Mouse (Mus musculus): ENCODE data around the gene Lmod1.

Gene Lmod1

DNA sequence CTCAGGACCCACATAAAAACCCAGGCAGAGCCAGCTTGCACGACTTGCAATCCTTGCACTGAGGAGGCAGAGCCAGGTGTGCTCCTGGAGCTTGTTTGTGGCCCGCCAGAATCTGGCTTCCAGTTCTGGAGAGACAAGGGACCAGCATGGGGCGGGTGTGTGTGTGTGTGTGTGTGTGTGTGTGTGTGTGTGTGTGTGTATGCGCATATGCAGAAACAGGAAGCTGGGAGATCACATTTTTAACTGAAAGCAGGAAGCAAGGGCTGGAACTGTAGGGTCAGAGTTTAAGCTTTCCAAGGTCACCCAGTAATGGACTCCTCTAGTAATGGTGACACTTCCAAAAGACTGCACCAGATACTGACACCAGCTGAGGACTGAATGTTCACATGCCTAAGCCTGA, 19.4 kb downstream of the Lmod1 start:
- POLR2A ChIA-PET, result interaction anchor here (0.5 to 1.9 kb wide), 15 partner anchors 13 to 669 kb away, joined by 3 to 7 read pairs (median 3); partner anchors contain the start of gene Lmod1 (in 2 of the 4)
- CTCF ChIA-PET, result interaction anchor here in 3 of 4 experiments (0.5 to 0.6 kb wide), 6 partner anchors 67 to 345 kb away, joined by 3 to 6 read pairs (median 3); no protein-coding TSS in a partner anchor

DNA sequence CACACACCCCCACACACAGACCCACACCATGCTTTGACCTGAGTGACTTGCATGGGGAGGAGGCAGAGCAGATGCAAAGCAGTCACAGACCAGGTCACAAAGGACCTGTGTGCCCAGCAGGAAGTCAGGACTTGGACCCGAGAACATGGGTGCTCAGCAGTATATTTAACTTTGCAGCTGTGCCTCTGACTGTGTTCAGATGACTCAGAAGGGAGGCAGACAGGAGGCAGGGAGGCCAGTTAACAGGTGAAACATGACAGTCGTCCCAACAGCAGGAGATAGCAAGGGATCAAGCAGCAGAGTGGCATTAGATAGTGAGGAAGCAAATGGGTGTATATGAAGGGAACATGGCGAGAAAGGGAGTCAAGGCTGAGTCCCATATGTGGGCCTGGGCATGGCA, 22.3 kb downstream of the Lmod1 start:
- ChIA-PET CTCF (interaction anchor here in 1 of 4 experiments (0.9 to 1.7 kb wide), 2 partner anchors 175 to 341 kb away, joined by 3 to 6 read pairs; no protein-coding TSS in a partner anchor), POLR2A (interaction anchor here in 3 of 4 experiments (0.6 to 3.1 kb wide), 3 partner anchors 10 to 23 kb away, joined by 3 to 14 read pairs (median 5); no protein-coding TSS in a partner anchor)

DNA sequence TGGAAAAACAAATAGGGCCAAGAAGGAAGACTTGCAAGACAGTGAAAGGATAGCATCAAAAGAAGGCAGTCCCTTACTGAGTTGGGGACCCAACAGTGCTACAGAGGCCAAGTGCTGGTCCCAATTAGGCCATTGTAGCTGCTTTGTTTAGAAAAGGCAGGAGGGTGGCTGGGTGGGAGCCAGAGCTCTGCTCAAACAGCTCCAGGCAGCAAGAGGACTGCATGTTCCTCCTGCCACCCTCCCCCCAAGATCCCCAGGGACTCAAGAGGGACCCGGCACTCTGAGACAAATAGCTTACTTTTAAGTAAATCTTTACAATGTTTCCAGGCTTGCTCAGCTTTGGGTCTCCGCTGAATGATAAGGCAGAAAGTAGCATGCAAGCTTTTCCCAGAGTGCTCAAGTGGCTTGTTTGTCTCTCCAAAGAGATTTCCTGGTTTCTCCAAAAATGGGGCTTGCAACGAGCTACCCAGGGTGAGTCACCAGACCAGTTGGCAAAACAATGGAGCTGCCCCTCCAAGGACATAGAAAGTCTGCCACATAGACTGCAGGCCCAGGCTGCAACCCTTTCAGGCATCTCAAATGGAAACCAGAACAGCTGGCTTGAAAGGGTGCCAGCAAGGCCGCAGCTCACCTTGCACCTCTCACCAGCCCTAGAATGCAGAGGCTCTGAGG, 23.0 kb downstream of the Lmod1 start:
- ChIA-PET POLR2A (interaction anchor here in 3 of 4 experiments (0.6 to 3.1 kb wide), 14 partner anchors 8 to 201 kb away, joined by 3 to 14 read pairs (median 3); partner anchors contain the start of genes Shisa4 (in 1 of the 3) and Timm17a (in 1 of the 3)), CTCF (interaction anchor here in 2 of 4 experiments (0.6 to 1.7 kb wide), 5 partner anchors 11 to 1076 kb away, joined by 3 to 6 read pairs (median 4); no protein-coding TSS in a partner anchor)

DNA sequence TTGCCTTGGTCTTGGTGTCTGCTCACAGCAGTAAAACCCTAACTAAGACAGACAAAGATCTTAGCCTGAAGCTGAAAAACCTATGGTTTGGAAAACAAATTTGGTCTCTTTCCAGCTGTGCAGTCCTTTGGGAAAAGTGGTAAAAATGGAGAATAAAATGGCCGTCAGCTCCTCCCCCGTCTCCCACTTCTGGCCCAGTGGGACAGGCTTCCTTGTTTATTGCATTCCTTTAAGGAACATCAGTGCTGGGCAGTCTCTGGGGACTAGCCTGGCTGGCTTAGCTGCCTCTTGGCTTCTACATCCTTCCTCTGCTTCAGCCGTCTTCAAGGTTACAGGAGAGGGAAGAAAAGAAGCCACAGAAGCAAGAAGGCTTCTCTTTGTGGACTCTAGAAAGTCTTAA, 27.3 kb downstream of the Lmod1 start:
- ChIA-PET CTCF (interaction anchor here in 2 of 4 experiments (0.5 to 2.1 kb wide), 4 partner anchors 8 to 203 kb away, joined by 3 to 5 read pairs (median 4); no protein-coding TSS in a partner anchor), POLR2A (interaction anchor here in 1 of 4 experiments (0.6 to 1.3 kb wide), 5 partner anchors 9 to 193 kb away, joined by 3 to 6 read pairs (median 4); partner anchors contain the start of gene Shisa4)

DNA sequence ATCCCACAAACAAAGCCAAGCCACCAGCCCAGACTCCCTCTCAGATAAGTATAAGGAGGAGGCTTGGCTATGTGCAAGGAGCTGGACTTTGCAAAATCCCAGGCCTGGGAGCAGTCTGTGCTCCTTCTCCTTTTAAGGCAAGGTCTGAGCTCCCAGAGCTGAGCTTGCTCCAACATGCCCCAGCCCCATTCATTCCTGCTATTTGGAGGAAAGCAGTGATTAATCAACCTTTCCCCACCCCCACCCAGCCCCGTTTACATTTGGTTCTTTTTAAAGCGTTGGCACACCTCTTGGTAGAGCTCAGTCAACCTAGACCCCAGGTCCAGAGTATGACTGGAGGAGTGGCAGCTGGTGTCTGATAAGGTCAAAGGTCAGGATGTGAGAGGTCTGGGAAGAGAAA, 34.5 kb downstream of the Lmod1 start:
- ChIA-PET POLR2A (interaction anchor here (0.6 to 3.7 kb wide), 19 partner anchors 10 to 397 kb away, joined by 3 to 16 read pairs (median 4); partner anchors contain the start of genes Elf3 (in 1 of the 4) and Ube2t (in 1 of the 4)), CTCF (interaction anchor here in 3 of 4 experiments (0.6 to 1.5 kb wide), 6 partner anchors 11 to 253 kb away, joined by 3 to 6 read pairs (median 4); partner anchors contain the start of gene Lmod1 (in 1 of the 3))

DNA sequence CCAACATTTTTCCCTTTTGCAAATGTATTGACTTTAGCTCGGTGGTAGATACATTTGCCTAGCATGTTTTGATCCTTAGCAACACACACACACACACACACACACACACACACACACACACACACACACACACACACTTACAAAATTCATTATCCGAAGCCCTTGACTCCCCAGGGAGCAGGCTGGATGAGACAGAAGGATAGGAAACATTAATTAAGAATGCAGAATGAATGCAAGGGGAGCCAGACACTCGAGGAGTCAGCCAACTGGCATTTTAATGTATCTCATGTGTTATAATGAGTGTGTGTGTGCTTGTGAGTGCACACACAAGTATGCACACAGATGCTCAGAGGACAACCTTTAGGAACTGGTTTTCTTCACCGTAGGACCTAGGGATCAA, 36.9 kb downstream of the Lmod1 start:
- POLR2A ChIA-PET, result interaction anchor here in 1 of 4 experiments (1.0 kb wide), 2 partner anchors 9 to 18 kb away, joined by 3 read pairs; no protein-coding TSS in a partner anchor
- CTCF ChIA-PET, result interaction anchor here in 1 of 4 experiments (0.7 to 0.8 kb wide), 2 partner anchors 71 to 518 kb away, joined by 5 read pairs; no protein-coding TSS in a partner anchor

DNA sequence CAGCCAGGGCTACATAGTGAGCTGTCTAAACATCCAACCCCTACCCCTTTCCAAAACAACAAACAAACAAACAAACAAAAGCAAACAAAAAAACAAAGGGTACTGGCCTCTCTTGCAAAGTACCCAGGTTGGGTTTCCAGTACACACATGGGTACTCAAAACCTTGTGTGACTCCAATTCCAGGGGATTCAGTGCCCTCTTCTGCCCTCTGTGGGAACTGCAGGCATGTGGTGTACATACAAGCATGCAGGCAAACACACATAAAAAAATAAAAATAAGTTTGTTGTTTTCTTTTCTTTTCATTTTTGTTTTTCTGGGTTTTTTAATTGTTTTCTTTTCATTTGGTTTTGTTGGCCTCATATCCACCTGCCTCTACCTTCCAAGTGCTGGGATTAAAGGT, 37.5 kb downstream of the Lmod1 start:
- ChIA-PET POLR2A (interaction anchor here in 1 of 4 experiments (1.0 to 1.2 kb wide), 2 partner anchors 18 to 103 kb away, joined by 3 read pairs; partner anchors contain the start of gene Elf3), CTCF (no interaction called here)

DNA sequence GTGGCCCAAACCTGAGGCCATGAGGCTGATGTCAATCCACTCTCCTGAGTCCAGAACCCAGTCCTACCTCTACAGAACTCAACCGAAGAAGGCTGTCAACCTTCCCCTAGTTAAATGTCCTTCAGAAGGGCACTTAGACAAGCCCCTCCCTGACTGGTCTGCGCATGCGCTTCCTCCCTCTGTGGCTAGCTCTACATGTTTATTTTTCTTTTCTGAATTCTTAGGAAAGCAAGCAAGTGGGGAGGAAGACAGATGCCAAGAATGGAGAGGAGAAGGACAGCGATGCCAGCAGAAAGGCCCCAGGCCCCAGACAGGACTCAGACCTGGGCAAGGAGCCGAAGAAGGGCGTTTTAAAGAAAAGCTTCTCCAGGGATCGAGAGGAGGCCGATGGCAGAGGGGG, 38.8 kb downstream of the Lmod1 start:
- POLR2A ChIA-PET, result interaction anchor here in 2 of 4 experiments (1.2 to 1.4 kb wide), 3 partner anchors 51 to 105 kb away, joined by 3 to 4 read pairs (median 3); partner anchors contain the start of gene Elf3 (in 2 of the 2)

DNA sequence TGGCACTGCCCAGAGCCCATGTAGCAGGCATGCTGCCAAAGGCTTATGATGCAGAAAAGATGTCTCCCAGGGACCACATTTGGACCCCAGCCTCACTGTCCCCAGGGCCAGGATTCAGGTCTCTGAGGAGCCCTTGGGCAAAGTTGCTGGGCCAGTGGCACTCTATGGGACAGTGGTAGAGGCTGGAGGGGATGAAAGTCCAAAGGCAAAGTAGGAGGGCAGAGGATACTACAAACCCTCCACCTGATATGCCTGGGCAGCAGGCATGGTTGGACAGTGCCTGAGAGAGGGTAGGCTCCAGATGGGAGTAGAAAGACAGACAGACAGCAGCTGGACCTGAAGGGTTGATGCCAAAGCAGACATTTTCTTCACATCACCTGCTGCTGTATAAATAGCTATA, 41.8 kb downstream of the Lmod1 start:
- POLR2A ChIA-PET, result interaction anchor here in 3 of 4 experiments (0.6 to 2.4 kb wide), 9 partner anchors 9 to 219 kb away, joined by 3 to 6 read pairs (median 4); partner anchors contain the start of genes Arl8a (in 1 of the 3), Elf3 (in 1 of the 3) and Shisa4 (in 1 of the 3)
- CTCF ChIA-PET, result interaction anchor here in 2 of 4 experiments (0.8 to 3.4 kb wide), 6 partner anchors 105 to 389 kb away, joined by 3 to 23 read pairs (median 4); partner anchors contain the start of gene Elf3 (in 1 of the 2)

More for the DNA sequence above, 38.8 kb downstream of the Lmod1 start:
- CTCF ChIA-PET, result interaction anchor here in 2 of 4 experiments (0.6 to 0.7 kb wide), 2 partner anchors 65 to 79 kb away, joined by 4 to 5 read pairs; no protein-coding TSS in a partner anchor

DNA sequence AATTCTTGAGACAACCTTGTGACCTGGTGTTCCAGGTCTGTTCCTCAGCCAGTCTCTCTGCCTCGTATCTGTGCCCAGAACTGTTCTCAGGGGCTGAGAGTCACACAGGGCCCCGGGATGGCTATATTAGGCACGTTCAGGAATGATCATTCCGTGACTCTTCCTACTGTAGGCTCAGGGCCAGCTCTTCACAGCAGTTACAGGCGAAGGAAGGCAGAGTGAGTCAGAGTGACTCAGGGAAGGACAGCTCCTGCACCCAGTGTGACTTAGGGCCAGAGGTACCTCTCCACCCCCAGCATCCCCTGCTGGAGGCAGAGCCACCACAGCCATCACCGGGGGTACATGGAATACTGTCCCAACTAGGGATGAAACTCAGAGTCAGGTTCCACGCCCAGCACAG, 42.4 kb downstream of the Lmod1 start:
- CTCF ChIA-PET, result interaction anchor here in 3 of 4 experiments (0.5 to 3.4 kb wide), 8 partner anchors 106 to 579 kb away, joined by 3 to 28 read pairs (median 4); partner anchors contain the start of gene Elf3 (in 1 of the 3)
- POLR2A ChIA-PET, result interaction anchor here in 3 of 4 experiments (0.6 to 1.9 kb wide), 11 partner anchors 9 to 220 kb away, joined by 3 to 7 read pairs (median 4); partner anchors contain the start of genes Arl8a (in 1 of the 3), Elf3 (in 1 of the 3) and Shisa4 (in 1 of the 3)

DNA sequence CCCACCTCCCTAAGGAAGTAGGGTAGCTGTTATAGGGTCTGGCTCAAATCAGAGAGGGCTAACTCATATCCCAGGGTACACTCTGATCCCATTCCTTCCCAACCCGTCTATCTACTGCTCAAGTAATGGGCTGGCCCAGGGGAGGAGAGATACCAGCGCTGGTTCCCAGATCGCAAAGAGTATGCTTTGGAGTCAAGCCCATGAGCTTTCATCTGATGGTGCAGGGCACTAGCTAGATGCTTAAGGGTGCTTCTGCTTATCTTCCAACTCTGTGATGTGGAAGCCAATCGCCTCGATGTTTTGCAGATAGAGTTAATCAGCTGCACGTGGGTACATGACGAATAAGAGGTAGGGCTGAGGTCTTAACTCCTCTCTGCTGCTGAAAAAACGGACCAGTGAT, 43.0 kb downstream of the Lmod1 start:
- CTCF ChIA-PET, result interaction anchor here in 3 of 4 experiments (0.8 to 3.4 kb wide), 13 partner anchors 13 to 261 kb away, joined by 3 to 28 read pairs (median 7); partner anchors contain the start of genes Elf3 (in 1 of the 3) and Ipo9 (in 1 of the 3)
- POLR2A ChIA-PET, result interaction anchor here in 3 of 4 experiments (1.0 to 2.0 kb wide), 9 partner anchors 12 to 262 kb away, joined by 3 to 7 read pairs (median 5); partner anchors contain the start of genes Arl8a (in 1 of the 3) and Elf3 (in 1 of the 3)

DNA sequence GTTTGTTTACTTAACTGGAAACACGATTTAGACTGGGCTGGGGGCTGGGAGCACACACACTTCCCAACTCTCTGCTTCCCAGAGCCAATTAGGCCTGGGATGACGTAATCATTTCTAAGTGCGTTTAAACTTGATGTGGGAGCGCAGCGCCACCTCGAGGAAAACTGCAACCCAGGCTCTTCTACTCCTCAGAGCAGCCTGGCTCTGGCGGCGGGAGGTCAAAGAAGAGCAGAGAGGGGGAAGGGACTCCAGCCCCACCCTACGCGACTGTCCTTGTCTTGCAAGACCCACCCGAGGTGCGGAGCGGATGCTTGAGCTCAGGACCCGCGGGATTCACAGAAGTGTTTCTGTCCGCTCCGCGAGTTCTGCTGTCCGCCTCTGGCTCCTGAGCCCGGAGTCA, 43.6 kb downstream of the Lmod1 start:
- POLR2A ChIA-PET, result interaction anchor here in 3 of 4 experiments (0.6 to 2.0 kb wide), 36 partner anchors 10 to 1065 kb away, joined by 3 to 12 read pairs (median 4); partner anchors contain the start of genes Elf3 (in 1 of the 3) and Ube2t (in 1 of the 3)
- CTCF ChIA-PET, result interaction anchor here (0.7 to 3.4 kb wide), 34 partner anchors 12 to 730 kb away, joined by 3 to 28 read pairs (median 5); partner anchors contain the start of genes Elf3 (in 1 of the 4) and Ipo9 (in 1 of the 4)

DNA sequence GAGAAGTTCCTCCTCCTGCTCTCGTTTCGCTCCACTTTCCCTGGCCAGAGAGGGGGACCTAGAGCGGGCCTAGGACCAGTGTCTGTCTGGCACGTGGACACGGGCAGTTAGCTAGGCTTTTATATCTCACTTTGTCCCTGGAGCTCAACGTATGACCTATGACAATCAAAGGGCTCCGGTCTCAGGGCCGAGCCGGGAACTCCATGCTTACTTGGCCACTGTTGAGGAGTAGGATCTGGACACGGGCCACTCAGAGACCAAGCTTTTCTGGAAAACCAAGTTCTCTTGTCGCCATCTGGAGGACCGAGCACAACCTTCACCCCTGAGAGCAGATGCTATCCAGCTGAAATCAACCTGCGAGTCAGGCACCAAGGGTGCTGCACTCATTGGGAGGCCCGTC, 44.4 kb downstream of the Lmod1 start:
- ChIA-PET CTCF (interaction anchor here (0.5 to 3.4 kb wide), 40 partner anchors 11 to 730 kb away, joined by 3 to 28 read pairs (median 4); partner anchors contain the start of genes Elf3 (in 1 of the 4), Ipo9 (in 1 of the 4), Ptpn7 (in 1 of the 4) and Rnpep (in 1 of the 4)), POLR2A (interaction anchor here in 3 of 4 experiments (0.6 to 2.0 kb wide), 35 partner anchors 10 to 407 kb away, joined by 3 to 12 read pairs (median 4); partner anchors contain the start of genes Elf3 (in 2 of the 3), Rnpep (in 1 of the 3) and Ube2t (in 1 of the 3))

DNA sequence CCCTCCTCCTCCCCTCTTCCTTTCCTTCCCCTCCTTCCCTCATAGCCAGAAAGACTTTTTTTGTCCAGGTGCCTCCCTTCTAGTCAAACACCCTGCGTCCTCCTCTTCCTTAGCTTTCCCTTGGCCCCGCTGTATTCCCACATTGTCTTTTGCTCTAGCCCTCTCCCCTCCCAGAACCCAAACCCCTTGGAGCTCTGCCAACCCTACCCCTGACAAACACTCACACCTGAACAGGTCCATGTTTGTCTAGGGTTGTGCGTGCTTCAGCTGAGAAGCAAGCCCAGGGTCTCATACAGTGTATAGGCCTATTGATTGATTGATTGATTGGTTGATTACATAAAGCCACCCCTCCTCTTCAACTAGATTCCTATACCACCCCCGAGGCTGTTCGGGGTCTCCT, 44.8 kb downstream of the Lmod1 start:
- POLR2A ChIA-PET, result interaction anchor here in 3 of 4 experiments (0.6 to 2.0 kb wide), 26 partner anchors 11 to 407 kb away, joined by 3 to 12 read pairs (median 4); partner anchors contain the start of genes Elf3 (in 2 of the 3), Rnpep (in 1 of the 3) and Ube2t (in 1 of the 3)
- CTCF ChIA-PET, result interaction anchor here (0.6 to 3.4 kb wide), 29 partner anchors 13 to 322 kb away, joined by 3 to 28 read pairs (median 5); partner anchors contain the start of genes Elf3 (in 1 of the 4), Ipo9 (in 1 of the 4), Ptpn7 (in 1 of the 4) and Rnpep (in 1 of the 4)

DNA sequence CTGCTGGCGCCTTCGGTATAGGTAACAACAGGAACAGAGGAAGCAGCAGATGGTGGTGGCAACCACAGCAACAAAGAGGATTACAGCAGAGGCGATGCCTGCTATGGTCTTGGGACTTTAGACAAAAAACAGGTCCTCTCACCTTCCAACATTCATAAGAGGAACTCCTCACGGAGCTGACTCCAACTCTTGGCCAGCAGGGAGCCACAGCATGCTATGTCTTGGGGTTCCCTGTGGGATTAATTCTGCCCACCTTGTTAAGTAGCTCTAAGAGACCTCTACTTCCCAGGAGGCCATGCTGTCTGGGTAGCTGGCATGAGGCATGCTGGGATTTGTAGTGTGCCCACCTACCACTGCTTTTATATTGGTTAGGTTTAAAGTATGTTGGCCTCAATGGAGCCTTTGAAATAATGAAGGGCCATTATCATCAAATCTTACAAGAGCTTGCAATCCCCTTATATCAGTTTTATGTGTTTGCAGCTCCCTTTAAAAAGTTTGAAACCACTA, 48.6 kb downstream of the Lmod1 start:
- POLR2A ChIA-PET, result interaction anchor here (0.5 to 2.6 kb wide), 12 partner anchors 8 to 727 kb away, joined by 3 to 9 read pairs (median 3); partner anchors contain the start of genes Syt2 (in 1 of the 4) and Timm17a (in 1 of the 4)
- CTCF ChIA-PET, result interaction anchor here in 3 of 4 experiments (0.6 to 1.6 kb wide), 6 partner anchors 9 to 243 kb away, joined by 3 to 6 read pairs (median 4); no protein-coding TSS in a partner anchor

DNA sequence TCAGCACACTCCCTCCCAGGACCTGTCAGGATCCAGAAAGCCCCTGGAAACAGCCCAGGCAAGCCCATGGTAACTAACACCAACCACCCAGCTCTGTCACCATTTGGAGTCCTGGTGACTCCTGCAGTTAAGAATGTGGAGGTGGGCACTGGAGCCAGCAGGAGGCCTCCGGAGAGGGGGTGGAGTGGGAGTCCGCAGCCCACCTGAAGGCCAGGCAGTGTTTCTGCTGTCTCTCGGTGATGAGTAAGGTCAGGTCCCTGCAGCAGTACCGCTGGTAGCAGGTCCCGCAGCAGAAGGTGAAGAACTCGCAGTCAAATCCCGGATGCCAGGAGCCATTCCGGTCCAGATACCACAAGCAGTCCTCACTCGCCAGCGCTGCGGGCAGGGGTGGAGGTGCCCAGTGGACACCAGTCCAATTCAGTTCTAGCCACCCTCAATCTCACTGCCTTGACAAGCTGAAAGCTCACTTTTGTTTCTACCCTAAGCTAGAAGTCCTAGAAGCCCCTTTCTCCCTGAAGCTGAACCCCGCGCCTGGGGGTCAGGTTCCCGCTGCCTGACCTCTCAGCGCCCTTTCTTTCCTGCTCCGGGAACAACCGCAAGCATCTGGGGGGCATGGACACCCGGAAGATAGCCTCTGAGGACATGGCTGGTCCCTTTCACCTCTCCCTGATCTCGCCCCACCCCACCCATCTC, 49.7 kb downstream of the Lmod1 start:
- ChIA-PET POLR2A (interaction anchor here in 3 of 4 experiments (0.7 to 2.6 kb wide), 13 partner anchors 8 to 596 kb away, joined by 3 to 9 read pairs (median 4); partner anchors contain the start of gene Timm17a (in 1 of the 3)), CTCF (interaction anchor here in 2 of 4 experiments (0.7 to 1.6 kb wide), 6 partner anchors 20 to 307 kb away, joined by 3 to 5 read pairs (median 3); no protein-coding TSS in a partner anchor)

All from embryonic stem cell, embryonic (primary cell).